Mouse (Mus musculus): ENCODE results near the gene Lysmd1.

GRCm38 (mm10) chr3:95161041-95161551, 27.2 kb downstream of the Lysmd1 start:
- TF ChIP-seq CTCF (IDR thresholded peaks at IDR 0.05; ENCODE audit: borderline replicate concordance, extremely low read depth, insufficient read depth, insufficient read length) (no peak), POLR2A (IDR thresholded peaks at IDR 0.05; ENCODE audit: borderline replicate concordance, extremely low read depth, insufficient read depth, insufficient read length, poor library complexity, severe bottlenecking) (no peak)

Measured in brain, embryonic 14.5 days (tissue).